Comparison of ENCODE assay signal across 11 mouse cellular contexts in genomic region chr1:179951597-179951996, GRCm38 (mm10). TPM values are rescaled to one million over a fixed set of nuclear protein-coding genes. Genes with fewer than 3 reads are reported as not detected.
DNase-seq lines count a peak whose midpoint lies in the region; ATAC-seq lines count a peak whose summit lies in the region.
"Had no signal": no experiment of that assay in that cellular context is flagged by ENCODE, and none has a peak within 500 bp of the region (broad histone marks: within the 10 kb centered on the region; RNA-seq: fewer than 3 reads in every experiment).

No protein-coding gene starts in this region.

- 0 out of 2 replicates have a peak, but pooled peaks cover 4% of the 10 kb centered on the region for H3K4me1 ChIP-seq in hindbrain, embryonic 13.5 days (replicated peaks)
- H3K4me1 ChIP-seq: liver, embryonic 15.5 days had no signal

- H3K4me2 ChIP-seq in hindbrain, embryonic 13.5 days = 0 out of 2 replicates have a peak overlapping the region, but pooled peaks have one; percentile 13
- H3K4me2 ChIP-seq: liver, embryonic 15.5 days had no signal

- no peak overlapping the region for H3K4me3 ChIP-seq in hindbrain, embryonic 13.5 days
- H3K4me3 ChIP-seq: liver, embryonic 15.5 days had no signal

- no peak for DNase-seq in cerebellum, adult 11 months
- peak; percentile 74 for DNase-seq in brain, adult 2 months (ENCODE audit: low read depth, low spot score)
- DNase-seq in embryo, embryonic 10.5 days (ENCODE audit: low spot score) = peak; percentile 14
- DNase-seq in lung, adult 18-20 months = no peak
- DNase-seq in layer of hippocampus, postnatal 25 days (ENCODE audit: extremely low spot score in 1 of 2, low spot score in 1 of 2) = no peak
- no peak for DNase-seq in gastrocnemius, postnatal 36 days
- DNase-seq: kidney, adult 8-10 months had no signal

- no peaks in the 10 kb centered on the region for H3K36me3 ChIP-seq in hindbrain, embryonic 13.5 days
- H3K36me3 ChIP-seq: liver, embryonic 15.5 days had no signal

- intact Hi-C loops in gastrocnemius, postnatal 36 days (cut with DNase I) = no loop called here

- H3K9me3 ChIP-seq in hindbrain, embryonic 13.5 days = no peaks in the 10 kb centered on the region
- H3K9me3 ChIP-seq: liver, embryonic 15.5 days had no signal

- H3K27ac ChIP-seq in hindbrain, embryonic 13.5 days = peak overlapping the region; percentile 58; the same call in 1 of the 2 replicates
- H3K27ac ChIP-seq: liver, embryonic 15.5 days; macrophage had no signal

- H3K27me3 ChIP-seq in hindbrain, embryonic 13.5 days = no peaks in the 10 kb centered on the region

- 31% methylated on average over 7 of the region's 7 CpGs for WGBS in hindbrain, embryonic 13.5 days

- 0 out of 2 replicates have a peak overlapping the region, but pooled peaks have one; percentile 24 for H3K9ac ChIP-seq in hindbrain, embryonic 13.5 days
- H3K9ac ChIP-seq: liver, embryonic 15.5 days had no signal

- ATAC-seq in cerebellum, adult (ENCODE audit: insufficient number of reproducible peaks, low FRiP score, low TSS enrichment) = peak; percentile 59; the same call in 1 of the 2 replicates
- ATAC-seq in hindbrain, embryonic 13.5 days (ENCODE audit: low FRiP score) = no peak

RNA-seq across cellular contexts. Expression of gene Cdc42bpa, which starts 8.7 kb away (rescaled TPM):
- polyA plus RNA-seq in hindbrain, embryonic 13.5 days (2015; fragmentation: Nextera tagmentation; extraction: Ambion mirVana) = 23.5 and 26.0 TPM in 2 replicates
- 100 to 1,000 TPM; 204 to 246 TPM for total RNA-seq in layer of hippocampus, postnatal 25 days (2021)
- 10 to 100 TPM; 21.7 to 21.9 TPM for total RNA-seq in gastrocnemius, postnatal 36 days (2021)

Comparison
In these comparisons a context has a peak if more than half of its experiments do, and no peak if none do; other contexts are left out.
1. DNase-seq: peak in brain, adult 2 months (single experiment) and embryo, embryonic 10.5 days (single experiment); none in cerebellum, adult 11 months (single experiment), lung, adult 18-20 months (0 of 2), layer of hippocampus, postnatal 25 days (0 of 2) and gastrocnemius, postnatal 36 days (0 of 2).
2. RNA of gene Cdc42bpa, which starts 8.7 kb away (total RNA-seq): 204 to 246 TPM in layer of hippocampus, postnatal 25 days; 21.7 to 21.9 TPM in gastrocnemius, postnatal 36 days; every median in the first group is over 4 times any median in the second.